Mouse (Mus musculus) heart, embryonic 16.5 days (tissue): Measurements from ENCODE around the gene Idh2. TPM values are rescaled to one million over a fixed set of nuclear protein-coding genes. Genes with fewer than 3 reads are reported as not detected.

Experiments
- ATAC-seq: fragments of 200-750 bp; cut with Nextera tagmentation; replicated peaks from 2 replicates; pipeline ENCODE4 v1.8.0; 2017; ENCODE audit warnings: moderate number of reproducible peaks; ENCODE audit not compliant: insufficient read depth, low FRiP score; ENCODE audit errors: extremely low read depth
- H3K27ac ChIP-seq: fragments of 300-500 bp; sonication (generic); 2 replicates; pipeline ENCODE4 v1.5.1; 2014; ENCODE audit warnings: mild to moderate bottlenecking, low read length, control low read depth, moderate library complexity
- H3K27me3 ChIP-seq: fragments of 300-500 bp; sonication (generic); 2 replicates; pipeline ENCODE4 v1.6.1; 2014; ENCODE audit warnings: low read length, mixed read lengths; ENCODE audit not compliant: control insufficient read depth, insufficient read depth
- H3K36me3 ChIP-seq: fragments of 300-500 bp; sonication (generic); 2 replicates; pipeline ENCODE4 v1.6.1; 2014; ENCODE audit not compliant: control insufficient read depth, insufficient read depth
- H3K4me1 ChIP-seq: fragments of 300-500 bp; sonication (generic); 2 replicates; pipeline ENCODE4 v1.6.1; 2014; ENCODE audit warnings: low read length, mixed read lengths; ENCODE audit not compliant: control insufficient read depth, insufficient read depth
- H3K4me2 ChIP-seq: fragments of 300-500 bp; sonication (generic); 2 replicates; pipeline ENCODE4 v1.6.1; 2014; ENCODE audit warnings: low read depth, mild to moderate bottlenecking, control low read depth, low read length
- H3K4me3 ChIP-seq: fragments of 300-500 bp; sonication (generic); 2 replicates; pipeline ENCODE4 v1.5.1; 2014; ENCODE audit warnings: mild to moderate bottlenecking, control low read depth, low read length
- H3K9ac ChIP-seq: fragments of 300-500 bp; sonication (generic); 2 replicates; pipeline ENCODE4 v1.6.1; 2014; ENCODE audit warnings: low read length, control low read depth
- H3K9me3 ChIP-seq: fragments of 300-500 bp; sonication (generic); replicated peaks from 2 replicates; pipeline ENCODE4 v1.6.1; 2016; ENCODE audit warnings: low read length; ENCODE audit not compliant: control insufficient read depth
- WGBS: fragments of 180-500 bp; shearing (Covaris S2); extraction: QIAGEN DNeasy Blood & Tissue Kit; methylation state at CpG from one replicate; pipeline ENCODE4 v1.1.7; 2014; 5-methylcytosine and 5-hydroxymethylcytosine counted together
- polyA plus RNA-seq: library from polyadenylated mRNA; unstranded; fragments of >200 nt; fragmentation: Nextera tagmentation; extraction: Ambion mirVana; gene quantifications from 2 replicates; pipeline ENCODE4 v1.2.1, GENCODE M21; 2015

The Idh2 gene
- polyA plus RNA-seq, 1 experiment from 2014 or later = 2,782 TPM

DNA sequence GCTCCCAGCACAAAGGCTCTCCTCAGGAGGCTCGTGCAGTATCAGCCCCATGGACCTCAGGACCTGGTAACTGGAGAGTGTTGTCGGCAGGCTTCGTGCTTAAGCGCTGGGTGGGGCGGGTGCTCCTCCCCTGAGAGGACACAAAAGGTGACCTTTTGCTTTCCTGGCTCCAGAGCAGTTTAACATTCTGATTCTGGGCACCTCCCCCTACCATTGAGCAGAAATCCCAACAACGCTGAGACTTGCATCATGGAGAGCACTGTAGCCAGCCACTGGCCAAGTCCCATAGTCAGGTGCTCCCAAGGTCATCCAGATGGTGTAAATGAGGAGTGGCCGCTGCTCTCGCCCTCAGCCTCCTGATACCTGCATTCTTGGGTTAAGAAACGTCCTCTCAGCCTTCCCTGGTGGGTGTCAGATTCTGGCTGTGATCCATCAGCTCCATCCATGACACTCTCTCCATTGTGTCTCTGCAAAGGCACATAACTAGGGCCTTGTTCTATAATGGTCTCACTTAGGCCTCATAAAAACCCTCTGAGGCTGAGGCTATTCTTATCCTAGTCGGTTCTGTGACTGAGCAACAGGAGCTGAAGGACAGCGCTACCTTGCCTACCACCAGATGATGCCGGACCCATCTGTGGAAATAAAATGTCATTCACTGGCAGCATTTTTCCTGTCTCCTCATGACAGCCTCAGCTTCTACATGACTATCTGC, 15.3 kb upstream of the Idh2 start:
- no peaks in the 10 kb centered on the region for H3K36me3 ChIP-seq
- ATAC-seq = peak; percentile 78
- peak overlapping the region; percentile 34 for H3K4me2 ChIP-seq
- H3K4me3 ChIP-seq = no peak overlapping the region
- no peaks in the 10 kb centered on the region for H3K27me3 ChIP-seq
- peak overlapping the region; percentile 52 for H3K9ac ChIP-seq
- H3K4me1 ChIP-seq = peaks cover 31% of the 10 kb centered on the region
- peak overlapping the region; percentile 93 for H3K27ac ChIP-seq
- WGBS = 24% methylated on average over 12 of the region's 12 CpGs
- H3K9me3 ChIP-seq = no peaks in the 10 kb centered on the region

- Histone ChIP-seq H3K4me2 (no peak overlapping the region), H3K4me3 (no peak overlapping the region), H3K36me3 (no peaks in the 10 kb centered on the region), H3K4me1 (peaks cover 23% of the 10 kb centered on the region), H3K9me3 (no peaks in the 10 kb centered on the region), H3K27ac (peak overlapping the region; percentile 93), H3K27me3 (no peaks in the 10 kb centered on the region), H3K9ac (peak overlapping the region; percentile 52)
- 47% methylated on average over 4 of the region's 4 CpGs for WGBS
- no peak for ATAC-seq
Measured at GRCm38 (mm10) chr7:80129278-80129677, 14.1 kb upstream of the Idh2 start.

DNA sequence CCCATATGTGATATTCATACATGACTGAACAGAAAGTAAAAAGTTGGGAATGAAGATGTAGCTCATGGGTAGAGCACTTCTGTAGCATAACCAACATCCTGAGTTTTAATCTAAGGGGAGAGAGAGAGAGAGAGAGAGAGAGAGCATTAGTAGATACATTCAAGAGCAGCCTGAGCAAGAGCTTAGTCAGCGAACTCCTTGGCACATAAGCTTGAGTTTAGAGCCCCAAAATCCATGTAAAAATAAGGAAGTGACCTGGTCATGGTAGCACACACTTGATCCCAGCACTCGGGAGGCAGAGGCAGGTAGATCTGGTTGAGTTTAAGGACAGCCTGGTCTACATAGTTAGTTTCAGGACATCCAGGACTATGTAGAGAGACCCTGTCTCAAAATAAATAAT, 8.5 kb upstream of the Idh2 start:
- H3K27me3 ChIP-seq = no peaks in the 10 kb centered on the region
- WGBS = 77% methylated on average over 2 of the region's 2 CpGs
- no peak overlapping the region for H3K4me2 ChIP-seq
- H3K27ac ChIP-seq = no peak overlapping the region
- no peaks in the 10 kb centered on the region for H3K36me3 ChIP-seq
- no peak overlapping the region for H3K9ac ChIP-seq
- ATAC-seq = no peak
- no peak overlapping the region for H3K4me3 ChIP-seq
- peaks cover 32% of the 10 kb centered on the region for H3K4me1 ChIP-seq
- H3K9me3 ChIP-seq = no peaks in the 10 kb centered on the region

DNA sequence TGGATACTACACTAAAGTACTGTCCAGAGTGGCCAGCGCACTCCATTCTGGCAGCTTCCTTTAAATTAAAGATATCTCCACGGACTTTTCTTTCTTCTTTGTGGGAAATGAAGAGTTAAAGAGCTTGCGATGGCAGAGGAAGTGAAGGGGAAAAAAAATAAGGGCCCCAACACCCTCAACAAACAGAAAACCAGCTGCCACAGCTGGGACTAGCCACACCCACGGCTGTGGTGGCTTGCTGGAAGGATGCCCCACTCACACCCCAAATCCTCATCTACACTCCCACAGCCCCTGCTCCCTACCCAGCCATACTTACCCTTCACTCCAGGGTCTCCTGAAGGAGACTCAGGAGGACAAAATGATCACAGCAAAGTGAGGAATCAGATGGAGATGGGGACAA, 7.9 kb upstream of the Idh2 start:
- H3K27me3 ChIP-seq = no peaks in the 10 kb centered on the region
- H3K4me2 ChIP-seq = no peak overlapping the region
- no peaks in the 10 kb centered on the region for H3K36me3 ChIP-seq
- WGBS = 55% methylated on average over 4 of the region's 4 CpGs
- no peak overlapping the region for H3K4me3 ChIP-seq
- no peaks in the 10 kb centered on the region for H3K9me3 ChIP-seq
- H3K9ac ChIP-seq = no peak overlapping the region
- H3K27ac ChIP-seq = peak overlapping the region; percentile 17
- ATAC-seq = no peak
- peaks cover 31% of the 10 kb centered on the region for H3K4me1 ChIP-seq

DNA sequence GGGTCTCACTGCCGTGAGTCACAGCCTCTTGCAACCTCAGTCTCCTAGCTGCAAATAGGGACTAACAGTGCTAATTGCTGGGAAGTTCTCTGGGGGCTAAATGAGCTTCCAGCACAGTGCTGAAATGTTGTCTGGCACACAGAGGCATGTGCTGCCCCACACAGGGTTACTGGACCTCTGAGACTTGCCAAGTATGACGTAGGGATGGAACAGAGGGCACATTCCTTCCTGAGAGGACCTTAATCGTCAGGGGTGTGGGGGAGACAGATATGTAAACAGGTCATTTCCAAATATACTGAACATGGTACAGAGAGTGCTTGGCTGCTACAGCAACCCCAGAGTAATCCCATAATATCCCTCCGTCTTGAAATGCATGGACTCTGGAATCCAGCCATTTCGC, 5.9 kb upstream of the Idh2 start:
- H3K4me1 ChIP-seq = peaks cover 38% of the 10 kb centered on the region
- H3K4me2 ChIP-seq = no peak overlapping the region

DNA sequence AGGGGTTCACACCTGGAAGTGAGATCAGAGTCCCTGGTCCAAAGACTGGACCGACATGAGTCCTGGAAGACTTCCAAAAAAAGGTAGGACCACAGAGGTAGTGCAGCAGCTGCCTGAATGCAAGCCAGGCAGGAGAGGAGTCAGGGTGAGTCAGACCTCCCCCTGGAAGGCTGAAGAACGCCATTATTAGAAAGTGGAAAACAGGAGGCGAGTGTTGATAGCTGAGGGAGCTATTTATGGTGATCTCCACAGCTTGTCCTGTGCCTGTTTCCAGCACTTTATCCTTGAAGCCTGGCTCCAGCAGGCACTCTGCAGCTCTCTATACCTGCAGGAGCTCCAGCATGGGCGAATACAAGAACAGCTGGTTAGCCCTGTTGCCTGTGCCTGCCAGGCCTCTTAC, 4.0 kb upstream of the Idh2 start:
- peak; percentile 30 for ATAC-seq
- H3K9ac ChIP-seq = peak overlapping the region; percentile 68

More for the DNA sequence above, 5.9 kb upstream of the Idh2 start:
- Histone ChIP-seq H3K9me3 (no peaks in the 10 kb centered on the region), H3K27ac (peak overlapping the region; percentile 97), H3K4me3 (no peak overlapping the region), H3K36me3 (no peaks in the 10 kb centered on the region), H3K27me3 (no peaks in the 10 kb centered on the region), H3K9ac (peak overlapping the region; percentile 48; the same call in 1 of the 2 replicates)
- WGBS = 25% methylated on average over 5 of the region's 5 CpGs
- peak; percentile 90 for ATAC-seq

DNA sequence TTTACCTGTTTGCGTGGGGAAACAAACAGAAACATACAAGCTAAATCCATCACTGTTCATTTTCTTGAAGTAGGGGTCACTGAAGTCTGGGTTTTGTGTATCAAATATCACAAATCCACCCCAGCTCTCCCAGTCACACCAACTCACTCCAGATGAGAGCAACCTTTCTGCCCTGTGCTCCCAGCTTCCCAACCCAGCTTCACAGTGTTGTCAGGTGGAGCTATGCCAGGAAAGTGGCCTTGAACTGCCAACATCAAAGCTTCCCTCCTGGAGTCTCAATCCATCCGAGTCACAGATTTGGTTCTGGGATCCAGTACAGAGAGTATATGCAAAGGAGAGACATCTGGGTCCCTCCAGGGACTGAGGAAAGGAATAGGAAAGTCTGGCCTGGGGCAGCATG, 966 bp upstream of the Idh2 start:
- H3K27ac ChIP-seq = peak overlapping the region; percentile 100

More for the DNA sequence above, 4.0 kb upstream of the Idh2 start:
- Histone ChIP-seq H3K4me3 (no peak overlapping the region), H3K27me3 (no peaks in the 10 kb centered on the region), H3K4me1 (peaks cover 42% of the 10 kb centered on the region), H3K36me3 (no peaks in the 10 kb centered on the region), H3K27ac (peak overlapping the region; percentile 97), H3K4me2 (peak overlapping the region; percentile 41), H3K9me3 (no peaks in the 10 kb centered on the region)
- WGBS = 27% methylated on average over 4 of the region's 4 CpGs

GRCm38 (mm10) chr7:80114451-80115223, 555 bp downstream of the Idh2 start:
- H3K4me3 ChIP-seq = peak overlapping the region; percentile 95
- no peaks in the 10 kb centered on the region for H3K27me3 ChIP-seq
- under 1% methylated on average over 51 of the region's 52 CpGs for WGBS

More for the DNA sequence above, 966 bp upstream of the Idh2 start:
- ATAC-seq = no peak
- WGBS = 67% methylated on average over 2 of the region's 2 CpGs
- peak overlapping the region; percentile 100 for H3K9ac ChIP-seq
- H3K9me3 ChIP-seq = no peaks in the 10 kb centered on the region
- no peaks in the 10 kb centered on the region for H3K27me3 ChIP-seq
- H3K4me2 ChIP-seq = peak overlapping the region; percentile 72
- H3K4me1 ChIP-seq = peaks cover 55% of the 10 kb centered on the region
- peak overlapping the region; percentile 95 for H3K4me3 ChIP-seq
- no peaks in the 10 kb centered on the region for H3K36me3 ChIP-seq

GRCm38 (mm10) chr7:80113989-80114388, 1.2 kb downstream of the Idh2 start:
- 6% methylated on average over 10 of the region's 10 CpGs for WGBS
- peak overlapping the region; percentile 95 for H3K4me3 ChIP-seq
- peak overlapping the region; percentile 100 for H3K27ac ChIP-seq
- no peaks in the 10 kb centered on the region for H3K27me3 ChIP-seq
- peaks cover 3% of the 10 kb centered on the region; the same call in 1 of the 2 replicates for H3K36me3 ChIP-seq
- peak overlapping the region; percentile 72 for H3K4me2 ChIP-seq
- H3K9ac ChIP-seq = peak overlapping the region; percentile 100
- no peaks in the 10 kb centered on the region for H3K9me3 ChIP-seq
- peaks cover 49% of the 10 kb centered on the region for H3K4me1 ChIP-seq
- peak; percentile 11; the same call in 1 of the 2 replicates for ATAC-seq

More at GRCm38 (mm10) chr7:80114451-80115223, 555 bp downstream of the Idh2 start:
- Histone ChIP-seq H3K4me2 (peak overlapping the region; percentile 72), H3K9me3 (no peaks in the 10 kb centered on the region), H3K36me3 (peaks cover 3% of the 10 kb centered on the region; the same call in 1 of the 2 replicates), H3K4me1 (peaks cover 48% of the 10 kb centered on the region), H3K9ac (peak overlapping the region; percentile 100), H3K27ac (peak overlapping the region; percentile 100)
- ATAC-seq = peak; percentile 81
